Mouse (Mus musculus): ENCODE measurements at regions not wholly inside any gene's neighbourhood (a gene's known extent, or its start where the extent isn't known, plus 50 kb on each side); places are given as distances from the start of the nearest gene placed in this dataset.

- TF ChIP-seq CTCF (IDR thresholded peaks at IDR 0.05; ENCODE audit: low read depth) (no peak), EP300 (IDR thresholded peaks at IDR 0.05; ENCODE audit: low read depth) (no peak)
Measured at GRCm38 (mm10) chr6:31899055-31899454, 151.0 kb upstream of the 1700012A03Rik start.
